Mouse (Mus musculus): ENCODE data around the gene Smim24.

Gene Smim24

GRCm38 (mm10) chr10:81392781-81393185 is at the start of gene Smim24:
Gene Smim24 (plus strand): TSS chr10:81393051.
- no peak for DNase-seq

- no peak for DNase-seq
These were observed 48.3 kb upstream of the Smim24 start for GRCm38 (mm10) chr10:81344421-81345161.

- no peak for DNase-seq
These were observed 47.7 kb upstream of the Smim24 start for GRCm38 (mm10) chr10:81345162-81345534.

GRCm38 (mm10) chr10:81346453-81347067 is 46.3 kb upstream of the Smim24 start:
- no peak for DNase-seq

- no peak for DNase-seq
These were observed 43.7 kb upstream of the Smim24 start for GRCm38 (mm10) chr10:81349146-81349545.

GRCm38 (mm10) chr10:81349961-81350350 is 42.9 kb upstream of the Smim24 start:
- DNase-seq, result peak; percentile 58

- DNase-seq, result peak; percentile 99
These were observed 42.3 kb upstream of the Smim24 start, which contains the start of gene Hmg20b for GRCm38 (mm10) chr10:81350351-81351063. Gene Hmg20b (minus strand): TSS chr10:81350480.

GRCm38 (mm10) chr10:81351678-81352291 is 41.1 kb upstream of the Smim24 start:
- DNase-seq, result no peak

- no peak for DNase-seq
These were observed 37.9 kb upstream of the Smim24 start for GRCm38 (mm10) chr10:81354738-81355477.

- DNase-seq, result no peak
These were observed 37.3 kb upstream of the Smim24 start for GRCm38 (mm10) chr10:81355533-81355932.

GRCm38 (mm10) chr10:81356352-81356990 is 36.4 kb upstream of the Smim24 start:
- no peak for DNase-seq

- DNase-seq, result peak; percentile 91
These were observed 35.6 kb upstream of the Smim24 start, which contains the start of gene Mfsd12 for GRCm38 (mm10) chr10:81356991-81357844. Gene Mfsd12 (plus strand): TSS chr10:81357491.

- DNase-seq, result no peak
These were observed 34.6 kb upstream of the Smim24 start for GRCm38 (mm10) chr10:81358209-81358608.

GRCm38 (mm10) chr10:81358841-81359240 is 34.0 kb upstream of the Smim24 start:
- no peak for DNase-seq

- no peak for DNase-seq
These were observed 32.1 kb upstream of the Smim24 start for GRCm38 (mm10) chr10:81360721-81361120.

- DNase-seq, result no peak
These were observed 30.4 kb upstream of the Smim24 start for GRCm38 (mm10) chr10:81362336-81362949.

GRCm38 (mm10) chr10:81363436-81364346 is 29.2 kb upstream of the Smim24 start:
- DNase-seq, result no peak

GRCm38 (mm10) chr10:81364666-81365065 is 28.2 kb upstream of the Smim24 start:
- no peak for DNase-seq

GRCm38 (mm10) chr10:81365073-81365472 is 27.8 kb upstream of the Smim24 start:
- DNase-seq, result no peak

Measured in cerebellum, adult 8-10 months (tissue).